Mouse (Mus musculus) stomach, postnatal 0 days (tissue): ENCODE data around the gene Btbd6.

Source experiments
- CTCF ChIP-seq: IDR thresholded peaks from 2 replicates; pipeline ENCODE4 v1.5.1; 2016; ENCODE audit warnings: antibody characterized with exemption, low read depth, mild to moderate bottlenecking, moderate library complexity
- EP300 ChIP-seq: optimal IDR thresholded peaks from 2 replicates; pipeline ENCODE3; 2016; ENCODE audit warnings: antibody characterized with exemption

DNA sequence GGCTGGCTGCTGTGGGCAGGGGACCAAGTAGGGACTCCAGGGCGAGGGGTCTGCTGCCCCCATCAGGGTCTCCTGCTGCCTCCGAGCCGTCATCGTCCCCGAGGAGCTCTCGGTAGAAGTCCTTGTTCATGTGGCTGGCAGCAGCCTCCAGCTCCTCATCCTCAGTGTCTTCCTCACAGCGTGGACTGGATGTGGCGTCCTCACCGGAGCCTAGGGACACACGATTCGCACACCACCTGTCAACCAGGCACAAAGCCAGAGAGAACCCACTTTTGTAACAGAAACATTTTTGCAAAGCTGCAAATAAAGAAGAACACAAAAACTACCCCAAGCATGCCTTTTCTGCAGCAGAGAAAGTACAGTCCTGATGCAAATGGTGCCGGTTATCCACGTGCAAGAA is 10.5 kb upstream of the Btbd6 start:
- TF ChIP-seq CTCF (no peak), EP300 (no peak)
